Mouse (Mus musculus): ENCODE data around the gene Krtap31-1. TPM values are rescaled to one million over a fixed set of nuclear protein-coding genes. Genes with fewer than 3 reads are reported as not detected.
"Not testable (repeated sequence)": the region's sequence is repeated elsewhere in the genome, so short reads cannot be mapped to it uniquely, and the experiment has no call there.

The Krtap31-1 gene
- not detected in 2 replicates for polyA plus RNA-seq (2014; fragmentation: Nextera tagmentation; extraction: Ambion mirVana)

DNA sequence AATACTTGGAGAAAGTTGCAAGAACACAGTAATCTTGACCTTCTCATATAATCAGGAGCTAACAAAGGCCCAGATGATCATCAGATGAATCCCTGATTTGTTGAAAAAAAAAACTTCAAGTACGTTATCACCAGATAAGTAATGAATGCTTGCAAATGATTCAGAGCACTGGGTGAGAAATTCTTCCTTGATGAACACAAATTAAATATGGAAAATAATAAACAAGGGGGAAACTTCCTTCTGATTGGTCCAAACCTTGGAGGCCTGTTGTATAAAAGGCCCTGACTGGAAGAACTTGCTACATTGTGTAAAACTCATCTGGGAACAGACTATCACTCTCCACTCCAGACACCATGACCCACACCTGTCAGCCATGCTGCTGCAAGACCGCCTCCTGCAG lies at the start of gene Krtap31-1:
Krtap31-1 (plus strand) TSS at position 301 of the 400 bp plus-strand sequence.
- Histone ChIP-seq H3K9me3 (ENCODE audit: control insufficient read depth, low read length) (no peaks in the 10 kb centered on the region), H3K9ac (ENCODE audit: low read length) (no peak within 1 kb of the TSS)

DNA sequence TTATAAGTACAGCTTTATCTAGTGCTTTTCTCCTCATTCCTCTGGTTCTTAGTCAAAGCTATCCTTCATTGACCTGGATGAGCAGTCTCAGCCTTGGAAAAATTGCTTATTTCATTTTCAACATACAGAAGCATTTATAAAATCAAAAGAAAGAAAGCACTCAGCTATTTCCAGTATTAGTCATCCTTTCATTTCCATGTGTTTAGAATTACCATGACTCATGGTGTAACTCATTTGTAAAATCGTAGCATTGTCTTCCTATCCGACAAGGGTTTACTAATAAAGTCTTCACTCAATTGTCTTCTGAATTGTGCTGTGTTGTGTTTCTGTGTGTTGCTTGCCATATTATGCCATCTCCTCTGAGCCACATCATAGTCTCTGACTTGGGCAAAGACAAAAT lies 49.0 kb upstream of the Krtap31-1 start:
- ATAC-seq (ENCODE audit: insufficient number of reproducible peaks, insufficient read depth, low FRiP score, low read depth): no peak
- no peaks in the 10 kb centered on the region for H3K27me3 ChIP-seq (ENCODE audit: control insufficient read depth, insufficient read depth, low read length)
- H3K9ac ChIP-seq (ENCODE audit: low read length): no peak overlapping the region
- no peaks in the 10 kb centered on the region for H3K36me3 ChIP-seq (ENCODE audit: control insufficient read depth, insufficient read depth, low read length)
- H3K27ac ChIP-seq (replicated peaks in 1 of 2; ENCODE audit: control insufficient read depth in 1 of 2, insufficient read depth in 1 of 2, low read depth in 2 of 2, low read length in 2 of 2): no peak overlapping the region
- H3K4me3 ChIP-seq (ENCODE audit: control insufficient read depth in 1 of 2, insufficient read depth in 1 of 2, low read depth in 1 of 2, low read length in 2 of 2): no peak overlapping the region
- H3K9me3 ChIP-seq (ENCODE audit: control insufficient read depth, low read length): no peaks in the 10 kb centered on the region
- 81% methylated on average over 2 of the region's 2 CpGs for WGBS
- no peak overlapping the region for H3K4me2 ChIP-seq (ENCODE audit: low read length)
- H3K4me1 ChIP-seq (ENCODE audit: control insufficient read depth in 2 of 2, insufficient read depth in 2 of 2, low read length in 2 of 2): no peaks in the 10 kb centered on the region

More for the DNA sequence above, at the start of gene Krtap31-1:
- no peak within 1 kb of the TSS for H3K27ac ChIP-seq (replicated peaks in 1 of 2; ENCODE audit: control insufficient read depth in 1 of 2, insufficient read depth in 1 of 2, low read depth in 2 of 2, low read length in 2 of 2)
- ATAC-seq (ENCODE audit: insufficient number of reproducible peaks, insufficient read depth, low FRiP score, low read depth): no peak
- no peak within 1 kb of the TSS for H3K4me2 ChIP-seq (ENCODE audit: low read length)
- H3K27me3 ChIP-seq (ENCODE audit: control insufficient read depth, insufficient read depth, low read length): no peaks in the 10 kb centered on the region
- H3K36me3 ChIP-seq (ENCODE audit: control insufficient read depth, insufficient read depth, low read length): no peaks in the 10 kb centered on the region
- no peak within 1 kb of the TSS for H3K4me3 ChIP-seq (ENCODE audit: control insufficient read depth in 1 of 2, insufficient read depth in 1 of 2, low read depth in 1 of 2, low read length in 2 of 2)
- H3K4me1 ChIP-seq (ENCODE audit: control insufficient read depth in 2 of 2, insufficient read depth in 2 of 2, low read length in 2 of 2): no peaks in the 10 kb centered on the region
- 76% methylated on average over 2 of the region's 2 CpGs for WGBS

DNA sequence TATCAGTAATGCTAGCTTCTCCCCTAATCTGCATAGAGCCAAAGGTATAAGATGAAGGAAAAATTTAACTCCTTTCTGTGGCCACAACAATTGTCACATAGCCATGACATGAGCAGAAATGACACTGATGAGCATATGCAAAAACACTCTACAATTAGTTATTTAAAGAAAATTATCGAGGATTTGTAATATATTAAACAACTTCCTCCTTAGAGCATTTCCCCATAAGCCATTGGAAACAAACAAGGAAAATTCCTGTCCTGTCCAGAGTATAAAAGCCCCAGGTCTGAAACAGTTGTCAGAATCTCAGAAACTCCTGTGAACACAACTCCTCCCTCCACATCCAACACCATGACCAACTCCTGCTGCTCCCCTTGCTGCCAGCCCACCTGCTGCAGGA lies 43.5 kb upstream of the Krtap31-1 start, which contains the start of gene Gm11559:
Gm11559 (plus strand) TSS at position 301 of the 400 bp plus-strand sequence.
- ATAC-seq (ENCODE audit: insufficient number of reproducible peaks, insufficient read depth, low FRiP score, low read depth); H3K27me3 ChIP-seq (ENCODE audit: control insufficient read depth, insufficient read depth, low read length); H3K9me3 ChIP-seq (ENCODE audit: control insufficient read depth, low read length); H3K27ac ChIP-seq (replicated peaks in 1 of 2; ENCODE audit: control insufficient read depth in 1 of 2, insufficient read depth in 1 of 2, low read depth in 2 of 2, low read length in 2 of 2); H3K36me3 ChIP-seq (ENCODE audit: control insufficient read depth, insufficient read depth, low read length); H3K9ac ChIP-seq (ENCODE audit: low read length); H3K4me1 ChIP-seq (ENCODE audit: control insufficient read depth in 2 of 2, insufficient read depth in 2 of 2, low read length in 2 of 2); H3K4me3 ChIP-seq (ENCODE audit: control insufficient read depth in 1 of 2, insufficient read depth in 1 of 2, low read depth in 1 of 2, low read length in 2 of 2); H3K4me2 ChIP-seq (ENCODE audit: low read length): not testable (repeated sequence)
- 42% methylated on average over 1 of the region's 1 CpGs for WGBS

DNA sequence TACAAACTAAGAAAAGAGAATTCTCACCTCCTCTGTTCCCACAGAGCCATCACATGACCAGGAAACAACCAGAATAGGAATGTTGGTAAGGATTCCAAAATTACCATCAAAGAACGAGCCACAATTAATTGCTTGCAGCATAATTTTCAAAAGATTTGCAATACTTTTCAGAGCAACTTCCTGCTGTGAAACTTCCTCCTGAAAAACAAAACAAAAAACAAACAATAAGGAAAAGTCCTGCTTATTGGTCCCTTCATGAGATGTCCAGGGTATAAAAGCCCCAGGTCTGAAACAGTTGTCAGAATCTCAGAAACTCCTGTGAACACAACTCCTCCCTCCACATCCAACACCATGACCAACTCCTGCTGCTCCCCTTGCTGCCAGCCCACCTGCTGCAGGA lies 34.6 kb upstream of the Krtap31-1 start, which contains the start of gene Krtap9-1:
Krtap9-1 (plus strand) TSS at position 301 of the 400 bp plus-strand sequence.
- WGBS: 67% methylated on average over 1 of the region's 1 CpGs

DNA sequence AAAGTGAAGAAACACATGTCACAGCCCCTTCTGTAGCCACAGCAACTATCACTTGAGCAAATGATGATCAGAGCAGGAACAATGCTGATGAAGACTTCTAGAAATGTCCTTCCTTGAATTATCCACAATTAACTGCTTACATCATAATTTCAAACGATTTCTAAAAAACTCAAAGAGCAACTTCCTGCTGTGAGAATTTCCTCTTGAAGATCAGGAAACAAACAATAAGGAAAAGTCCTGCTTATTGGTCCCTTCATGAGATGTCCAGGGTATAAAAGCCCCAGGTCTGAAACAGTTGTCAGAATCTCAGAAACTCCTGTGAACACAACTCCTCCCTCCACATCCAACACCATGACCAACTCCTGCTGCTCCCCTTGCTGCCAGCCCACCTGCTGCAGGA lies 28.8 kb upstream of the Krtap31-1 start, which contains the start of gene Gm11567:
Gm11567 (plus strand) TSS at position 301 of the 400 bp plus-strand sequence.
- not testable (repeated sequence) for H3K9me3 ChIP-seq (ENCODE audit: control insufficient read depth, low read length); H3K36me3 ChIP-seq (ENCODE audit: control insufficient read depth, insufficient read depth, low read length); H3K4me2 ChIP-seq (ENCODE audit: low read length); H3K27ac ChIP-seq (replicated peaks in 1 of 2; ENCODE audit: control insufficient read depth in 1 of 2, insufficient read depth in 1 of 2, low read depth in 2 of 2, low read length in 2 of 2); ATAC-seq (ENCODE audit: insufficient number of reproducible peaks, insufficient read depth, low FRiP score, low read depth); H3K27me3 ChIP-seq (ENCODE audit: control insufficient read depth, insufficient read depth, low read length); H3K4me1 ChIP-seq (ENCODE audit: control insufficient read depth in 2 of 2, insufficient read depth in 2 of 2, low read length in 2 of 2); H3K9ac ChIP-seq (ENCODE audit: low read length); H3K4me3 ChIP-seq (ENCODE audit: control insufficient read depth in 1 of 2, insufficient read depth in 1 of 2, low read depth in 1 of 2, low read length in 2 of 2)
- WGBS: 36% methylated on average over 1 of the region's 1 CpGs

More for the DNA sequence above, 34.6 kb upstream of the Krtap31-1 start, which contains the start of gene Krtap9-1:
- H3K27me3 ChIP-seq (ENCODE audit: control insufficient read depth, insufficient read depth, low read length); H3K9ac ChIP-seq (ENCODE audit: low read length); H3K27ac ChIP-seq (replicated peaks in 1 of 2; ENCODE audit: control insufficient read depth in 1 of 2, insufficient read depth in 1 of 2, low read depth in 2 of 2, low read length in 2 of 2); ATAC-seq (ENCODE audit: insufficient number of reproducible peaks, insufficient read depth, low FRiP score, low read depth); H3K4me3 ChIP-seq (ENCODE audit: control insufficient read depth in 1 of 2, insufficient read depth in 1 of 2, low read depth in 1 of 2, low read length in 2 of 2); H3K4me1 ChIP-seq (ENCODE audit: control insufficient read depth in 2 of 2, insufficient read depth in 2 of 2, low read length in 2 of 2); H3K4me2 ChIP-seq (ENCODE audit: low read length); H3K36me3 ChIP-seq (ENCODE audit: control insufficient read depth, insufficient read depth, low read length); H3K9me3 ChIP-seq (ENCODE audit: control insufficient read depth, low read length): not testable (repeated sequence)

DNA sequence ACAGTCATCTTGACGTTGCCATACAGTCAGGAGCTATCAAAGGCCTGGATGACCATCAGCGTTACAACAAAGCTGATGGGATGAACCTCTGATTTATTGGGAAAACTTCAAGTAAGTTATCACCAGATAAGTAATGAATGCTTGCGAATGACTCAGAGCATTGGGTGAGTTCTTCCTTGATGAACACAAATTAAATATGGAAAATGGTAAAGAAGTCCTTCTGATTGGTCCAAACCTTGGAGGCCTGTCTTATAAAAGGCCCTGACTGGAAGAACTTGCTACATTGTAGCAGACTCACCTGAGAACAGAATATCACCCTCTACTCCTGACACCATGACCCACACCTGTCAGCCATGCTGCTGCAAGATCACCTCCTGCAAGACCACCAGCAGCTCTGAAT lies 6.7 kb downstream of the Krtap31-1 start, which contains the start of gene Gm11565:
Gm11565 (plus strand) TSS at position 301 of the 400 bp plus-strand sequence.
- Histone ChIP-seq H3K27ac (replicated peaks in 1 of 2; ENCODE audit: control insufficient read depth in 1 of 2, insufficient read depth in 1 of 2, low read depth in 2 of 2, low read length in 2 of 2) (no peak within 1 kb of the TSS), H3K4me2 (ENCODE audit: low read length) (no peak within 1 kb of the TSS), H3K9me3 (ENCODE audit: control insufficient read depth, low read length) (no peaks in the 10 kb centered on the region), H3K36me3 (ENCODE audit: control insufficient read depth, insufficient read depth, low read length) (no peaks in the 10 kb centered on the region), H3K4me3 (ENCODE audit: control insufficient read depth in 1 of 2, insufficient read depth in 1 of 2, low read depth in 1 of 2, low read length in 2 of 2) (no peak within 1 kb of the TSS), H3K27me3 (ENCODE audit: control insufficient read depth, insufficient read depth, low read length) (no peaks in the 10 kb centered on the region), H3K9ac (ENCODE audit: low read length) (no peak within 1 kb of the TSS), H3K4me1 (ENCODE audit: control insufficient read depth in 2 of 2, insufficient read depth in 2 of 2, low read length in 2 of 2) (no peaks in the 10 kb centered on the region)
- ATAC-seq (ENCODE audit: insufficient number of reproducible peaks, insufficient read depth, low FRiP score, low read depth): no peak
- WGBS: 87% methylated on average over 3 of the region's 3 CpGs

DNA sequence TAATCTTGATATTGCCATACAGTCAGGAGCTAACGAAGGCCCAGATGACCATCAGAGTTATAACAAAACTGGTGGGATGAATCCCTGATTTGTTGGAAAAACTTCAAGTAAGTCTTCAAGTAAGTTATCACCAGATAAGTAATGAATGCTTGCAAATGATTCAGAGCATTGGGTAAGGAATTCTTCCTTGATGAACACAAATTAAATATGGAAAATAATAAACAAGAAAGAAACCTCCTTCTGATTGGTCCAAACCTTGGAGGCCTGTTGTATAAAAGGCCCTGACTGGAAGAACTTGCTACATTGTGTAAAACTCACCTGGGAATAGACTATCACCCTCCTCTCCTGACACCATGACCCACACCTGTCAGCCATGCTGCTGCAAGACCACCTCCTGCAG lies 28.3 kb downstream of the Krtap31-1 start, which contains the start of gene Krtap31-2:
Krtap31-2 (plus strand) TSS at position 301 of the 400 bp plus-strand sequence.
- no peaks in the 10 kb centered on the region for H3K9me3 ChIP-seq (ENCODE audit: control insufficient read depth, low read length)
- H3K27me3 ChIP-seq (ENCODE audit: control insufficient read depth, insufficient read depth, low read length): no peaks in the 10 kb centered on the region
- H3K4me3 ChIP-seq (ENCODE audit: control insufficient read depth in 1 of 2, insufficient read depth in 1 of 2, low read depth in 1 of 2, low read length in 2 of 2): no peak within 1 kb of the TSS
- no peak within 1 kb of the TSS for H3K4me2 ChIP-seq (ENCODE audit: low read length)
- WGBS: 87% methylated on average over 1 of the region's 1 CpGs
- no peak within 1 kb of the TSS for H3K27ac ChIP-seq (replicated peaks in 1 of 2; ENCODE audit: control insufficient read depth in 1 of 2, insufficient read depth in 1 of 2, low read depth in 2 of 2, low read length in 2 of 2)
- H3K4me1 ChIP-seq (ENCODE audit: control insufficient read depth in 2 of 2, insufficient read depth in 2 of 2, low read length in 2 of 2): no peaks in the 10 kb centered on the region
- no peak for ATAC-seq (ENCODE audit: insufficient number of reproducible peaks, insufficient read depth, low FRiP score, low read depth)
- H3K36me3 ChIP-seq (ENCODE audit: control insufficient read depth, insufficient read depth, low read length): no peaks in the 10 kb centered on the region
- no peak within 1 kb of the TSS for H3K9ac ChIP-seq (ENCODE audit: low read length)

DNA sequence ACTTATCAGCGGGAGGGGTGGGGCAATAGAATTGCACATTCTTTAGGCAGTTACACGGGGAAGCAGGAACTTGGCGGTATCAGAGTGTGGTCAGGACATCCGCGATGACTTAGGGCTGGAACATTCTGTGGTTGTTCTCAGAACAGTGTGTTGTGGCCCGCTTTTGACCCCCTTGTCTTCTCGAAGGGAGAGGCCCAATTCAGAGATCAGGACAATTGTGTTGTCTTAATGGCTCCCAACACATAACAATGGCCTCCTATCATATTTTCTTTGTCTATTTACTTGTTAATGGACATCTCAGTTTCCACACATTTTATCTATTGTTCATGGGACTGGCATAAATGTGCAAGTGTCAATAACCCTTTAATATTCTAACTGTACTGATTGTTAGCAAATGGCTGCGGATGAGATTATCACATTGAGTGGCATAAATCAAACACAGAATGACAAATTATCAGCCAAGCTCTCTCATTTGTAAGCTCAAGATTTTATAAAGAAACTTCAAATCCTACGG lies 30.1 kb downstream of the Krtap31-1 start:
- no peak overlapping the region for H3K9ac ChIP-seq (ENCODE audit: low read length)
- no peaks in the 10 kb centered on the region for H3K27me3 ChIP-seq (ENCODE audit: control insufficient read depth, insufficient read depth, low read length)
- 72% methylated on average over 9 of the region's 9 CpGs for WGBS
- H3K4me2 ChIP-seq (ENCODE audit: low read length): no peak overlapping the region
- H3K4me3 ChIP-seq (ENCODE audit: control insufficient read depth in 1 of 2, insufficient read depth in 1 of 2, low read depth in 1 of 2, low read length in 2 of 2): no peak overlapping the region
- no peak overlapping the region for H3K27ac ChIP-seq (replicated peaks in 1 of 2; ENCODE audit: control insufficient read depth in 1 of 2, insufficient read depth in 1 of 2, low read depth in 2 of 2, low read length in 2 of 2)
- H3K36me3 ChIP-seq (ENCODE audit: control insufficient read depth, insufficient read depth, low read length): no peaks in the 10 kb centered on the region
- H3K4me1 ChIP-seq (ENCODE audit: control insufficient read depth in 2 of 2, insufficient read depth in 2 of 2, low read length in 2 of 2): no peaks in the 10 kb centered on the region
- no peak for ATAC-seq (ENCODE audit: insufficient number of reproducible peaks, insufficient read depth, low FRiP score, low read depth)
- H3K9me3 ChIP-seq (ENCODE audit: control insufficient read depth, low read length): no peaks in the 10 kb centered on the region
